Mouse (Mus musculus): Measurements from ENCODE around the gene 2310030G06Rik. TPM values are rescaled to one million over a fixed set of nuclear protein-coding genes. Genes with fewer than 3 reads are reported as not detected.

Gene 2310030G06Rik
- polyA plus RNA-seq, 1 experiment: 23.7 TPM

GRCm38 (mm10) chr9:50722451-50722911 lies 23.9 kb downstream of the 2310030G06Rik start:
- Histone ChIP-seq H3K9me3 (replicated peaks; ENCODE audit: control insufficient read depth, insufficient read depth, low read length, poor library complexity, severe bottlenecking) (no peaks in the 10 kb centered on the region), H3K36me3 (ENCODE audit: control insufficient read depth, insufficient read depth, low read length, poor library complexity, severe bottlenecking) (no peaks in the 10 kb centered on the region), H3K9ac (ENCODE audit: low read depth, poor library complexity, severe bottlenecking) (no peak overlapping the region), H3K27me3 (ENCODE audit: control insufficient read depth, insufficient read depth, low read length, poor library complexity, severe bottlenecking) (no peaks in the 10 kb centered on the region), H3K4me1 (ENCODE audit: control insufficient read depth, insufficient read depth, low read length) (peaks cover 2% of the 10 kb centered on the region), H3K4me3 (ENCODE audit: low read depth, low read length) (no peak overlapping the region), H3K27ac (ENCODE audit: insufficient read depth, low read length) (no peak overlapping the region)
- TF ChIP-seq POLR2A (IDR thresholded peaks at IDR 0.05; ENCODE audit: insufficient read depth, low read length) (no peak), CTCF (IDR thresholded peaks at IDR 0.05; ENCODE audit: low read depth, low read length) (no peak), EP300 (IDR thresholded peaks at IDR 0.05; ENCODE audit: insufficient read depth, low read depth, low read length) (no peak)

GRCm38 (mm10) chr9:50721061-50721460 lies 25.3 kb downstream of the 2310030G06Rik start:
- H3K27ac ChIP-seq (ENCODE audit: insufficient read depth, low read length): no peak overlapping the region
- H3K4me3 ChIP-seq (ENCODE audit: low read depth, low read length): no peak overlapping the region
- H3K4me1 ChIP-seq (ENCODE audit: control insufficient read depth, insufficient read depth, low read length): peaks cover 2% of the 10 kb centered on the region
- H3K27me3 ChIP-seq (ENCODE audit: control insufficient read depth, insufficient read depth, low read length, poor library complexity, severe bottlenecking): no peaks in the 10 kb centered on the region
- TF ChIP-seq POLR2A (IDR thresholded peaks at IDR 0.05; ENCODE audit: insufficient read depth, low read length): no peak
- TF ChIP-seq CTCF (IDR thresholded peaks at IDR 0.05; ENCODE audit: low read depth, low read length): no peak
- no peak for TF ChIP-seq EP300 (IDR thresholded peaks at IDR 0.05; ENCODE audit: insufficient read depth, low read depth, low read length)
- H3K36me3 ChIP-seq (ENCODE audit: control insufficient read depth, insufficient read depth, low read length, poor library complexity, severe bottlenecking): no peaks in the 10 kb centered on the region
- no peaks in the 10 kb centered on the region for H3K9me3 ChIP-seq (replicated peaks; ENCODE audit: control insufficient read depth, insufficient read depth, low read length, poor library complexity, severe bottlenecking)
- no peak overlapping the region for H3K9ac ChIP-seq (ENCODE audit: low read depth, poor library complexity, severe bottlenecking)

- Histone ChIP-seq H3K36me3 (ENCODE audit: control insufficient read depth, insufficient read depth, low read length, poor library complexity, severe bottlenecking) (no peaks in the 10 kb centered on the region), H3K9me3 (replicated peaks; ENCODE audit: control insufficient read depth, insufficient read depth, low read length, poor library complexity, severe bottlenecking) (no peaks in the 10 kb centered on the region), H3K4me1 (ENCODE audit: control insufficient read depth, insufficient read depth, low read length) (peaks cover 2% of the 10 kb centered on the region), H3K27ac (ENCODE audit: insufficient read depth, low read length) (no peak overlapping the region), H3K9ac (ENCODE audit: low read depth, poor library complexity, severe bottlenecking) (no peak overlapping the region), H3K4me3 (ENCODE audit: low read depth, low read length) (no peak overlapping the region), H3K27me3 (ENCODE audit: control insufficient read depth, insufficient read depth, low read length, poor library complexity, severe bottlenecking) (no peaks in the 10 kb centered on the region)
- no peak for TF ChIP-seq POLR2A (IDR thresholded peaks at IDR 0.05; ENCODE audit: insufficient read depth, low read length)
- no peak for TF ChIP-seq EP300 (IDR thresholded peaks at IDR 0.05; ENCODE audit: insufficient read depth, low read depth, low read length)
- TF ChIP-seq CTCF (IDR thresholded peaks at IDR 0.05; ENCODE audit: low read depth, low read length): no peak
Measured at GRCm38 (mm10) chr9:50718878-50719277, 27.5 kb downstream of the 2310030G06Rik start.

- no peaks in the 10 kb centered on the region for H3K4me1 ChIP-seq (ENCODE audit: control insufficient read depth, insufficient read depth, low read length)
- no peaks in the 10 kb centered on the region for H3K9me3 ChIP-seq (replicated peaks; ENCODE audit: control insufficient read depth, insufficient read depth, low read length, poor library complexity, severe bottlenecking)
- H3K4me3 ChIP-seq (ENCODE audit: low read depth, low read length): no peak overlapping the region
- TF ChIP-seq EP300 (IDR thresholded peaks at IDR 0.05; ENCODE audit: insufficient read depth, low read depth, low read length) (no peak), POLR2A (IDR thresholded peaks at IDR 0.05; ENCODE audit: insufficient read depth, low read length) (no peak), CTCF (IDR thresholded peaks at IDR 0.05; ENCODE audit: low read depth, low read length) (no peak)
- H3K36me3 ChIP-seq (ENCODE audit: control insufficient read depth, insufficient read depth, low read length, poor library complexity, severe bottlenecking): no peaks in the 10 kb centered on the region
- H3K27me3 ChIP-seq (ENCODE audit: control insufficient read depth, insufficient read depth, low read length, poor library complexity, severe bottlenecking): no peaks in the 10 kb centered on the region
- H3K27ac ChIP-seq (ENCODE audit: insufficient read depth, low read length): no peak overlapping the region
- H3K9ac ChIP-seq (ENCODE audit: low read depth, poor library complexity, severe bottlenecking): no peak overlapping the region
Measured at GRCm38 (mm10) chr9:50714188-50714587, 32.1 kb downstream of the 2310030G06Rik start.

GRCm38 (mm10) chr9:50711337-50711736 lies 35.0 kb downstream of the 2310030G06Rik start:
- no peaks in the 10 kb centered on the region for H3K36me3 ChIP-seq (ENCODE audit: control insufficient read depth, insufficient read depth, low read length, poor library complexity, severe bottlenecking)
- no peak overlapping the region for H3K4me3 ChIP-seq (ENCODE audit: low read depth, low read length)
- no peaks in the 10 kb centered on the region for H3K9me3 ChIP-seq (replicated peaks; ENCODE audit: control insufficient read depth, insufficient read depth, low read length, poor library complexity, severe bottlenecking)
- no peaks in the 10 kb centered on the region for H3K4me1 ChIP-seq (ENCODE audit: control insufficient read depth, insufficient read depth, low read length)
- TF ChIP-seq CTCF (IDR thresholded peaks at IDR 0.05; ENCODE audit: low read depth, low read length): no peak
- TF ChIP-seq POLR2A (IDR thresholded peaks at IDR 0.05; ENCODE audit: insufficient read depth, low read length): no peak
- TF ChIP-seq EP300 (IDR thresholded peaks at IDR 0.05; ENCODE audit: insufficient read depth, low read depth, low read length): no peak
- no peaks in the 10 kb centered on the region for H3K27me3 ChIP-seq (ENCODE audit: control insufficient read depth, insufficient read depth, low read length, poor library complexity, severe bottlenecking)
- no peak overlapping the region for H3K27ac ChIP-seq (ENCODE audit: insufficient read depth, low read length)
- no peak overlapping the region for H3K9ac ChIP-seq (ENCODE audit: low read depth, poor library complexity, severe bottlenecking)

GRCm38 (mm10) chr9:50709108-50709507 lies 37.2 kb downstream of the 2310030G06Rik start:
- H3K9me3 ChIP-seq (replicated peaks; ENCODE audit: control insufficient read depth, insufficient read depth, low read length, poor library complexity, severe bottlenecking): no peaks in the 10 kb centered on the region
- TF ChIP-seq CTCF (IDR thresholded peaks at IDR 0.05; ENCODE audit: low read depth, low read length) (peak; percentile 69), POLR2A (IDR thresholded peaks at IDR 0.05; ENCODE audit: insufficient read depth, low read length) (no peak)
- no peak overlapping the region for H3K9ac ChIP-seq (ENCODE audit: low read depth, poor library complexity, severe bottlenecking)
- H3K27me3 ChIP-seq (ENCODE audit: control insufficient read depth, insufficient read depth, low read length, poor library complexity, severe bottlenecking): no peaks in the 10 kb centered on the region
- H3K27ac ChIP-seq (ENCODE audit: insufficient read depth, low read length): no peak overlapping the region
- no peaks in the 10 kb centered on the region for H3K36me3 ChIP-seq (ENCODE audit: control insufficient read depth, insufficient read depth, low read length, poor library complexity, severe bottlenecking)
- H3K4me1 ChIP-seq (ENCODE audit: control insufficient read depth, insufficient read depth, low read length): no peaks in the 10 kb centered on the region
- H3K4me3 ChIP-seq (ENCODE audit: low read depth, low read length): no peak overlapping the region

All from ES-Bruce4 (cell line).